Mouse (Mus musculus): ENCODE measurements around the gene Hoxd12.

GRCm38 (mm10) chr2:74658667-74659371 is 16.0 kb upstream of the Hoxd12 start:
- TF ChIP-seq SMC3 (IDR thresholded peaks at IDR 0.05; ENCODE audit: low read depth, low read length): no peak
- TF ChIP-seq EP300 (IDR thresholded peaks at IDR 0.05; ENCODE audit: low read depth in 1 of 2, low read length in 2 of 2): no peak
- no peak for TF ChIP-seq POLR2A (IDR thresholded peaks at IDR 0.05; ENCODE audit: control insufficient read depth in 1 of 2, insufficient read depth in 1 of 2, low read depth in 1 of 2, low read length in 2 of 2, poor library complexity in 1 of 2)
- TF ChIP-seq CTCF (IDR thresholded peaks at IDR 0.05 in 2 of 3, conservative IDR thresholded peaks at IDR 0.05 in 1 of 3; ENCODE audit: control insufficient read depth in 1 of 3, insufficient read depth in 1 of 3, low read depth in 2 of 3, low read length in 3 of 3, poor library complexity in 1 of 3, severe bottlenecking in 1 of 3): no peak
- no peak for TF ChIP-seq TBP (IDR thresholded peaks at IDR 0.05; ENCODE audit: low read depth, low read length)
- TF ChIP-seq TAL1 (IDR thresholded peaks at IDR 0.05; ENCODE audit: low read length): no peak
- no peak for TF ChIP-seq HCFC1 (IDR thresholded peaks at IDR 0.05; ENCODE audit: low read depth, low read length)
- TF ChIP-seq MEF2A (IDR thresholded peaks at IDR 0.05; ENCODE audit: extremely low read depth, insufficient replicate concordance, low read depth, low read length, poor library complexity, severe bottlenecking): no peak
- TF ChIP-seq E2F4 (IDR thresholded peaks at IDR 0.05; ENCODE audit: borderline replicate concordance, low read depth, low read length): no peak
- TF ChIP-seq RAD21 (IDR thresholded peaks at IDR 0.05; ENCODE audit: low read depth, low read length): no peak
- no peak for TF ChIP-seq USF1 (IDR thresholded peaks at IDR 0.05; ENCODE audit: low read depth, low read length)
- no peak for TF ChIP-seq MAZ (IDR thresholded peaks at IDR 0.05; ENCODE audit: low read depth, low read length)
